Mouse (Mus musculus) gastrocnemius, adult 2 months (tissue): ENCODE measurements around the gene Rdm1. TPM values are rescaled to one million over a fixed set of nuclear protein-coding genes. Genes with fewer than 3 reads are reported as not detected.
A peak's percentile ranks its signal among the peaks of the same experiment; 100 is the strongest.
"Not testable (repeated sequence)": the region's sequence is repeated elsewhere in the genome, so short reads cannot be mapped to it uniquely, and the experiment has no call there.

Experiments
- DNase-seq: peaks from one replicate; pipeline ENCODE4 v3.0.0; 2022
- H3K27ac ChIP-seq: fragments of 200-600 bp; 2 replicates; pipeline ENCODE4 v1.8.1; 2022; ENCODE audit warnings: mild to moderate bottlenecking
- H3K4me3 ChIP-seq: fragments of 200-600 bp; 2 replicates; pipeline ENCODE4 v1.8.1; 2022; ENCODE audit warnings: mild to moderate bottlenecking, moderate library complexity
- CTCF ChIP-seq: fragments of 200-600 bp; IDR thresholded peaks from 2 replicates; pipeline ENCODE4 v1.8.1; 2022; ENCODE audit warnings: antibody characterized with exemption, mild to moderate bottlenecking, moderate library complexity
- intact Hi-C: fragments of 180-260 bp; cut with DNase I; formaldehyde crosslinking; loops from one replicate; pipeline ENCODE4 v1.15.1; 2025
- total RNA-seq, 2 experiments: library from RNA; stranded (reverse); gene quantifications; 2 replicates each; pipeline ENCODE4 v1.2.3; 2021

The Rdm1 gene
- total RNA-seq, 2 experiments from 2014 or later, result 24.2 to 27.4 TPM

DNA sequence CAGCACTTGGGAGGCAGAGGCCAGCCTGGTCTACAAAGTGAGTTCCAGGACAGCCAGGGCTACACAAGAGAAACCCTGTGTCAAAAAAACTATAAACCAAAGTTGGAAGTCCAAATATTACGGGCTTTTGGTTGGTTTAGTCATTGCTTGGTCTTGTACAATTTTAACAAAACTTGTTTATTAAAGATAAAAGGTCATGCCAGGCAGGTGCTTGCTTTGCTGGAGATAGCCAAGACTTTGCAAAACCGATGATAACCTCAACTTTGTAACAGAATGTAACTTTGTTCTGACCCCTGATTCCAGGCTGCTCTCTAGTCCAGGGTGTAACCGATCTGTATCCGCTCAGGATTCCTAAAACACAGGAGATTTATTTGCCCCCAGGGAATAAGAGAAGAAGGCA is 29.4 kb downstream of the Rdm1 start:
- intact Hi-C loops, result no loop called here

DNA sequence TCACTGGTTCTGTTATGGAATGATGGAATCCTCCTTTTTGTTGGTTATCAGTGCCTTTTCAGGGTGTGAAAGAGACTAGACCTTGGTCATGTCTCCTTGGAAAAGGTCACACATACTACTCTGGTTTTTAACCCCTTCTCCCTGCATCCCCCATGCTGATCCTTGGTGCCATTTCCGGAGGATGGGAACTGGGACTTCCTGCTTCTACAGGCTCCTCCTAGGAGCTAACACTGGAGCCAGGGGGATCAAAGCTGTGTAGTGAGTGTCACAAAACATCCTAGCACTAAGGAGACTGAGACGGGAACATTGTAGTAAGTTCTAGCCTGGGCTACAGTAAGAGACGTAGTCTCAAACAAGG is 30.5 kb downstream of the Rdm1 start:
- peak overlapping the region; percentile 66 for H3K4me3 ChIP-seq
- no peak for TF ChIP-seq CTCF
- intact Hi-C loops, result no loop called here
- peak overlapping the region; percentile 97 for H3K27ac ChIP-seq
- no peak for DNase-seq

More for the DNA sequence above, 29.4 kb downstream of the Rdm1 start:
- Histone ChIP-seq H3K4me3 (no peak overlapping the region), H3K27ac (no peak overlapping the region)
- DNase-seq, result no peak
- no peak for TF ChIP-seq CTCF

DNA sequence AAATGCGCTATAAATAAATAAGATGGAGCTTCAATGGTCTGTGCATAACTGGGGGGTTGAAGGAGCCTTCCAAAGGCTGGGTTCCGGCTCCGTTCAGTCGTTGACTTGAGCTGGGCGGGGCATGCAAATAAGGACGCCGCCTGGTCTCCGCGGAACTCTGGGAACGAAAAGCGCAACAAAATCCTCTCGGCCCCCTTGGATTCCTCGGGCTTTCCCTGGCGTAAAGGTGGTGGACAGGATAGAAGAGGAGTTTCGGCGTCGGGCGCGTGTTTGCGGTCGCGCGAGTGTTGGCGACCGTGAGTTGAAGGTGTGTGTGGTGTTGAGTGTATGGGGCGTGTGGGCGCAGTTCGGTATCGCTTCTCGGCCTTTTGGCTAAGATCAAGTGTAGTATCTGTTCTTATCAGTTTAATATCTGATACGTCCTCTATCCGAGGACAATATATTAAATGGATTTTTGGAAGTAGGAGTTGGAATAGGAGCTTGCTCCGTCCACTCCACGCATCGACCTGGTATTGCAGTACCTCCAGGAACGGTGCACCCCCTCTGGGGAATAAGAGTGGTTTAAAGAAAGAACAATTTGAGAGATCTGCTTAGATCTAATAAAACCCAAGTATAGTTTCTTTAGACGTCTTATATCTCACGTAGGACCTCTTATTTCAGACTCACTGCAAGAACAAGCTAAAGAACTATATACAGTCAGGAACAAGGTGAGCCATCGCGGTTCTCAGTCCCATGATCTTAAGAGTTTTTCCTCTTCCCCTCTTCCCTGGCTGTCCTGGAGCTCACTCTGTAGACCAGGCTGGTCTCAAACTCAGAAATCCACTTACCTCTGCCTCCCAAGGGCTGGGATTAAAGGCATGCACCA is 31.1 kb downstream of the Rdm1 start:
- intact Hi-C loops, result not testable (repeated sequence)

DNA sequence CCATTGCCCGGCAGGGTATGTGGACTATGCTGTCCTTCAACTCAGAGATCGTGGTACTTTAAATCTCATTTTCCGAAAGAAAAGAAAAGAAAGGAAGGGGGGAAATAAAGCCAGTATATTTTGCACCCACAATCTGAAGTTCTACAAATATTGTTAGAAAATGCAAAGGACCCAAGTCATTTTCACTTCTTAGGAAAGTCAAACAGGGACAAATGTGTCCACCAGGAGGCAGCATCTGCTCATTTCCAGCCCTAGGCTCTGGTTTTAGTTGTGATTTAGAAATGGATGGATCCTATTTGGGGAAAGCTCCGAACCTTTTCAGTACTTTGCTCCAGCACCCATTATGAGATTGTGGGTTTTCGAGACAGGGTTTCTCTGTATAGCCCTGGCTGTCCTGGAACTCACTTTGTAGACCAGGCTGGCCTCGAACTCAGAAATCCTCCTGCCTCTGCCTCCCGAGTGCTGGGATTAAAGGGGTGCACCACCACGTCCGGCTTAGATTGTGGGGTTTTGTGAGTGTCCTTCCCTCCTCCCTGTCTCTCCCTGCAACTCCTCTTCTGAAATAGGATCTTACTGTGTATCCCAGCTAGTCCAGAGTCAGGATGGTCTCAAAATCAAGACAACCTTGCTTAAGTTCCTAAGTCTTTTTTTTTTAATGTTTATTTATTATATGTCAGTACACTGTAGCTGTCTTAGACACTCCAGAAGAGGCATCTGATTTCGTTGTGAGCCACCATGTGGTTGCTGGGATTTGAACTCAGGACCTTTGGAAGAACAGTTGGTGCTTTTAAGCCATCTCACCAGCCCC is 32.0 kb downstream of the Rdm1 start:
- intact Hi-C loops, result loop anchor here (1.0 kb wide), 1 partner anchor 73 kb away; the partner anchor contains the start of gene Dhx8
- peak; percentile 71 for DNase-seq
- Histone ChIP-seq H3K4me3 (peak overlapping the region; percentile 53), H3K27ac (peak overlapping the region; percentile 97)
- TF ChIP-seq CTCF, result peak; percentile 85

More for the DNA sequence above, 31.1 kb downstream of the Rdm1 start:
- Histone ChIP-seq H3K4me3 (peak overlapping the region; percentile 66), H3K27ac (peak overlapping the region; percentile 97)
- DNase-seq, result peak; percentile 89

DNA sequence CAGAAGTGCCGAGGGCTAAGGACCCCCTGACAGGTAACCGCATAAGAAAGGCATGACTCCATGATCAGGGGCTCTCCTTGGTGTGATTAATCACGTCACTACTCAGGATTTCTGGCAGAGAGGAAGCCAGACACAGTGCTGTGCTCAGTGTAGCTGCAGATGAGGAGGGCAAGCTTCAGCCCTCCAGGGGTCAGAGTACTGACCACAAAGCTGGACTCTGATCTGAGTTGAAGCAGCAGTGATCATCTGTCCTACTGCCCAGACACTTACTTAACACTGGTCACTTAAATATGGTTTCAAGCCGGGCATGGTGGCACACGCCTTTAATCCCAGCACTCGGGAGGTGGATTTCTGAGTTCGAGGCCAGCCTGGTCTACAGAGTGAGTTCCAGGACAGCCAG is 34.2 kb downstream of the Rdm1 start:
- no peak for DNase-seq
- H3K27ac ChIP-seq, result no peak overlapping the region
- intact Hi-C loops, result no loop called here
- no peak for TF ChIP-seq CTCF
- H3K4me3 ChIP-seq, result no peak overlapping the region

DNA sequence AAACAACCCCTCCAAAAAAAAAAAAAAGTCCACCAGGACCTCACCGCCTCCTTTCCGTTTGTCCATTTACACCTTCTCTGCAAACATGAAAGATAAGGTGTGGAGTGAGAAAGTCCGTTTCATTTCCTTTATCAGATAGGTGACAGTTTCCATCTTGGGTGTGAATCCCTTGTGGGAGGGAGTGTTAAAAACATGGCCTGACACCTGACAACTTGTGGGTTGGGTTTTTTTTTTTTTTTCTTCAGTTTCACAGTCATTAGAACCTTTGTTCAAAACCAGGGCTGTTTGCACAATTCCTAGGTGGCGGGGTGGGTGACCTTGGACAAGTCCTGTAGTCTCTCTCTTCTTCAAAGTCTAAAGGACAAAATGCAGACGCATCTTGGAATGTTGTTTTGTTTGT is 34.8 kb downstream of the Rdm1 start:
- intact Hi-C loops, result no loop called here
- Histone ChIP-seq H3K4me3 (no peak overlapping the region), H3K27ac (no peak overlapping the region)
- no peak for TF ChIP-seq CTCF
- DNase-seq, result no peak

DNA sequence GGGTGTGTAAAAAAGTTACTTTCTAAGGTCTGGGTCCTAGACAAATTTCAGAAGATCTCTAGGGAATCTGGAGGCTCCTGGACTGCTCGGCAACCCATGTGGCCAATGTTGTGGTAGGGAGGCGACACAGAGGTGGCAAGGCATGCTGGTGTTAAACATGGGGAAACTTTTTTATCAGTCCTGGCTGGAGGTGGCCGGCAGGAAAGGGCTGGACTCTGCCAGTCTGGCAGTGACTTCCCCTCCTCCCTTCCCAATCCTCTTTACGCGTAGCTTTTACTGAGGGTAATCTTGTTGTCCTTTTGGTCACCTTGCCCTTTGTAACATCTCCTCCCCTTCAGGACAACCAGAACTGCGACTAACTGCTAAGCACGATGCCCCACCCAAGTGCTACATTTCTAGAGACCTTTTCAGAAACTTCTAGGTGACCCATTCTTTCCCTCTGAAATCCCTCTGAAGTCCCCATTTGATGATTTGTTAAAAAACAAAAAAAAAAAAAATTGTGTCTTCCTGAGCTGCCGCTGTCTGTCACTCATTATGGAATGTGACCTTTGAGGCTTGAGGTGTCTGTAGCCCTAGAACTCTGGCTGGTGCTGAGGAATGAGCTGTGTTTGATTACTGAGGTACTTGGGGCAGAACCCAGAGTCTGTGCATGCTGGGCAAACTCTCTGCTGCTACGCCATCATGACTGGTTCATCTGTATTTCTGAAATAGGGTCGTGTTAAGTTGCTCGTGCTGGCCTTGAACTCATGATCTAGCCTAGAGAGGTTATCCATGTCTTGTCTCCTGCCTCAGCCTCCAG is 36.4 kb downstream of the Rdm1 start:
- H3K27ac ChIP-seq, result 0 out of 2 replicates have a peak overlapping the region, but pooled peaks have one; percentile 17
- intact Hi-C loops, result no loop called here
- H3K4me3 ChIP-seq, result no peak overlapping the region
- no peak for TF ChIP-seq CTCF
- no peak for DNase-seq

DNA sequence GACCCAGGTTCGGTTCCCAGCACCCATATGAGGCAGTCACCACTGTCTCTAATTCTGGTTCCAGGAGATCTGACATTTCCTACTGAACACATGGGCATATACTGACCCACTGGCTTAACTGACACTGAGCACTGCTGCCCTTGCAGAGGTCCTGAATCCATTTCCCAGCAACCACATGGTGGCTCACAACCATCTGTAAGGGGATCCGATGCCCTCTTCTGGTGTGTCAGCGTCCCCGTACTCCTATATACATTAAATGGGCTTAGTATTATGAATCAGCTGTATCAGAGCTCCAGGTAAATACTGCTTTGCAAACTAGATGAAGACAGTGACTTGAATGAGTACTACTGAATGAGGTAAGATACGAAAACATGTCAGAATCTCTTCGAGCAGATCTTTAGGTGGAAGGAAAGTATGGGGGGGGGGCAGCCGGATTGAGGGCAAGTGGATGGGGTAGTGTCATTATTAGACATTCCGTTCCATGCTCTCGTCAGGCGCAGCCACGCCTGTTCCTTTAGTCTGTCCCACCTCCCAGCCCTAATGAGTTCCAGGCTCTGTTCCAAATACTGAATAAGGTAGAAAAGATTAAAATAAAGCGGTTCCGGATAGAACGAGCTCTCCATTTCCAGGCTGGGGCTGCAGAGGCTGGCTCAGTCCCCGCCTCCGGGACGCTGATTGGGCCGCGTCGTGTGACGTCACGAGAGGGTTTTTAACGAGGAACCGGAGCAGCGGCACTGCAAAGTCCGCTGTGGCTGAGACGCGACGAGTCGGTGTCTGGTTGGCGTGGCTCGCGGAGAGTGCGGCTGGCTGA is 38.0 kb downstream of the Rdm1 start, which contains the start of gene Arl4d:
Gene Arl4d, plus strand, starts transcription at position 717 of the 811 bp plus-strand sequence.
- peak within 1 kb of the TSS; percentile 94 for H3K4me3 ChIP-seq
- no peak for TF ChIP-seq CTCF
- intact Hi-C loops, result loop anchor here (5.0 kb wide), 1 partner anchor 37 kb away; no protein-coding TSS in a partner anchor
- peak within 1 kb of the TSS; percentile 96 for H3K27ac ChIP-seq
- DNase-seq, result peak; percentile 97

DNA sequence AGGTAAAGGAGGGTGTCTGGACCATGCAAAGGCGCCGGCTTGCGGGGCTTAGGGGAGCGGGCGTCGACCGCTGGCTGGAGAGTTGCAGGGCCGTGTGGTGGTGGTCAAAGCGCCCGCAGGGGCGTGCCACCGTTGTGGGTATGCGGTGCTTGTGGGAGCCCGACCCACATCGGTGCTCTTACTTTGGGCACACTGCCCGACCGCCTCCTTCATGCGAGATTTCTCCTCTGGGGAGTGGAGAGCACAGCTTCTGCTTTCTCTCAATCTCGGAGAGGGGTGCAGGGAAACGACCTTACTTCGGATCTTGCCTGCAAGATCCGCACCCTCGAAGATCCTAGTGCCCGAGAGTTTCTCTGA is 38.6 kb downstream of the Rdm1 start:
- peak overlapping the region; percentile 94 for H3K4me3 ChIP-seq
- intact Hi-C loops, result loop anchor here (5.0 kb wide), 1 partner anchor 37 kb away; no protein-coding TSS in a partner anchor
- no peak for TF ChIP-seq CTCF
- DNase-seq, result no peak
- H3K27ac ChIP-seq, result peak overlapping the region; percentile 96

DNA sequence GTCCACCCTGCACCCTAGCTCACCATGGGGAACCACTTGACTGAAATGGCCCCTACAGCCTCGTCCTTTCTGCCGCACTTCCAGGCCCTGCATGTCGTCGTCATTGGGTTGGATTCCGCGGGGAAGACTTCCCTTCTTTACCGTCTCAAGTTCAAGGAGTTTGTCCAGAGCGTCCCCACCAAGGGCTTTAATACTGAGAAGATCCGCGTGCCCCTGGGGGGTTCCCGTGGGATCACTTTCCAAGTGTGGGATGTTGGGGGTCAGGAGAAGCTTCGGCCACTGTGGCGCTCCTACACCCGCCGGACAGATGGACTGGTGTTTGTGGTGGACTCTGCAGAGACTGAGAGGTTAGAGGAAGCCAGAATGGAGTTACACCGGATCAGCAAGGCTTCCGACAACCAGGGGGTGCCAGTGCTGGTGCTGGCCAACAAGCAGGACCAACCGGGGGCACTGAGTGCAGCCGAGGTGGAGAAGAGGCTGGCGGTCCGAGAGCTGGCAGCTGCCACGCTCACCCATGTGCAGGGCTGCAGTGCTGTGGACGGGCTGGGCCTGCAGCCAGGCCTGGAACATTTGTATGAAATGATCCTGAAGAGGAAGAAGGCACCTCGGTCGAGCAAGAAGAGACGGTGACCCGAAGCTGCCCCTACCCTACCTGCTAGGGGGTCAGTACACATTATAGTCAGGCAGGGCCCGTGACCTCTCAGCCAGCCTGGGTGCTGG is 39.8 kb downstream of the Rdm1 start:
- Histone ChIP-seq H3K27ac (peak overlapping the region; percentile 96), H3K4me3 (peak overlapping the region; percentile 94)
- intact Hi-C loops, result loop anchor here (5.0 kb wide), 1 partner anchor 36 kb away; no protein-coding TSS in a partner anchor
- DNase-seq, result peak; percentile 72
- no peak for TF ChIP-seq CTCF
